Mouse (Mus musculus): Measurements from ENCODE around the gene Yipf1. TPM values are rescaled to one million over a fixed set of nuclear protein-coding genes. Genes with fewer than 3 reads are reported as not detected.

Yipf1 gene
- 54.3 and 60.2 TPM in 2 replicates for polyA plus RNA-seq (2014; fragmentation: Nextera tagmentation; extraction: Ambion mirVana)

GRCm38 (mm10) chr4:107313690-107314478, at the start of gene Yipf1:
Gene Yipf1 (plus strand): TSS chr4:107314363.
- 0 out of 2 replicates have a peak, but pooled peaks cover 12% of the 10 kb centered on the region for H3K36me3 ChIP-seq (ENCODE audit: control insufficient read depth, insufficient read depth, low read length)
- peak within 1 kb of the TSS; percentile 71 for H3K4me3 ChIP-seq (ENCODE audit: low read depth, low read length)
- H3K9ac ChIP-seq (ENCODE audit: low read length) = peak within 1 kb of the TSS; percentile 56
- WGBS = under 1% methylated on average over 29 of the region's 29 CpGs
- peak within 1 kb of the TSS; percentile 48; the same call in 1 of the 2 replicates for H3K27ac ChIP-seq (ENCODE audit: low read depth)
- H3K27me3 ChIP-seq (replicated peaks; ENCODE audit: control insufficient read depth, insufficient read depth, low read length) = no peaks in the 10 kb centered on the region
- DNase-seq (ENCODE audit: low spot score) (peak; percentile 88), ATAC-seq (replicated peaks; ENCODE audit: low FRiP score, low TSS enrichment, low read depth) (peak; percentile 93)
- H3K9me3 ChIP-seq (ENCODE audit: control insufficient read depth, low read length) = peaks cover 2% of the 10 kb centered on the region; the same call in 1 of the 2 replicates
- H3K4me2 ChIP-seq (ENCODE audit: low read length) = peak within 1 kb of the TSS; percentile 94
- H3K4me1 ChIP-seq (replicated peaks; ENCODE audit: control insufficient read depth, insufficient read depth, low read length) = peaks cover 9% of the 10 kb centered on the region

GRCm38 (mm10) chr4:107273683-107274082, 40.5 kb upstream of the Yipf1 start:
- Histone ChIP-seq H3K9ac (ENCODE audit: low read length) (no peak overlapping the region), H3K4me3 (ENCODE audit: low read depth, low read length) (no peak overlapping the region), H3K4me2 (ENCODE audit: low read length) (no peak overlapping the region), H3K36me3 (ENCODE audit: control insufficient read depth, insufficient read depth, low read length) (peaks cover 16% of the 10 kb centered on the region; the same call in 1 of the 2 replicates), H3K27me3 (replicated peaks; ENCODE audit: control insufficient read depth, insufficient read depth, low read length) (no peaks in the 10 kb centered on the region), H3K9me3 (ENCODE audit: control insufficient read depth, low read length) (no peaks in the 10 kb centered on the region), H3K4me1 (replicated peaks; ENCODE audit: control insufficient read depth, insufficient read depth, low read length) (no peaks in the 10 kb centered on the region), H3K27ac (ENCODE audit: low read depth) (no peak overlapping the region)
- WGBS = 78% methylated on average over 4 of the region's 4 CpGs
- DNase-seq (ENCODE audit: low spot score) (no peak), ATAC-seq (replicated peaks; ENCODE audit: low FRiP score, low TSS enrichment, low read depth) (no peak)

- ATAC-seq (replicated peaks; ENCODE audit: low FRiP score, low TSS enrichment, low read depth) (no peak), DNase-seq (ENCODE audit: low spot score) (no peak)
- Histone ChIP-seq H3K9me3 (ENCODE audit: control insufficient read depth, low read length) (no peaks in the 10 kb centered on the region), H3K9ac (ENCODE audit: low read length) (no peak overlapping the region), H3K4me3 (ENCODE audit: low read depth, low read length) (no peak overlapping the region), H3K27me3 (replicated peaks; ENCODE audit: control insufficient read depth, insufficient read depth, low read length) (no peaks in the 10 kb centered on the region), H3K36me3 (ENCODE audit: control insufficient read depth, insufficient read depth, low read length) (peaks cover 16% of the 10 kb centered on the region; the same call in 1 of the 2 replicates), H3K27ac (ENCODE audit: low read depth) (no peak overlapping the region), H3K4me2 (ENCODE audit: low read length) (no peak overlapping the region), H3K4me1 (replicated peaks; ENCODE audit: control insufficient read depth, insufficient read depth, low read length) (no peaks in the 10 kb centered on the region)
- 61% methylated on average over 5 of the region's 5 CpGs for WGBS
Observed at GRCm38 (mm10) chr4:107274511-107274910, 39.7 kb upstream of the Yipf1 start.

GRCm38 (mm10) chr4:107278188-107278707, 35.9 kb upstream of the Yipf1 start:
- no peak overlapping the region for H3K4me2 ChIP-seq (ENCODE audit: low read length)
- H3K27ac ChIP-seq (ENCODE audit: low read depth) = no peak overlapping the region
- H3K4me1 ChIP-seq (replicated peaks; ENCODE audit: control insufficient read depth, insufficient read depth, low read length) = no peaks in the 10 kb centered on the region
- WGBS = 24% methylated on average over 8 of the region's 8 CpGs
- H3K9me3 ChIP-seq (ENCODE audit: control insufficient read depth, low read length) = no peaks in the 10 kb centered on the region
- no peaks in the 10 kb centered on the region for H3K27me3 ChIP-seq (replicated peaks; ENCODE audit: control insufficient read depth, insufficient read depth, low read length)
- H3K36me3 ChIP-seq (ENCODE audit: control insufficient read depth, insufficient read depth, low read length) = peaks cover 17% of the 10 kb centered on the region
- no peak for DNase-seq (ENCODE audit: low spot score)
- no peak for ATAC-seq (replicated peaks; ENCODE audit: low FRiP score, low TSS enrichment, low read depth)
- H3K4me3 ChIP-seq (ENCODE audit: low read depth, low read length) = no peak overlapping the region
- no peak overlapping the region for H3K9ac ChIP-seq (ENCODE audit: low read length)

GRCm38 (mm10) chr4:107280843-107281475, 33.2 kb upstream of the Yipf1 start:
- Histone ChIP-seq H3K27ac (ENCODE audit: low read depth) (no peak overlapping the region), H3K9me3 (ENCODE audit: control insufficient read depth, low read length) (no peaks in the 10 kb centered on the region), H3K4me2 (ENCODE audit: low read length) (no peak overlapping the region), H3K9ac (ENCODE audit: low read length) (no peak overlapping the region), H3K4me1 (replicated peaks; ENCODE audit: control insufficient read depth, insufficient read depth, low read length) (no peaks in the 10 kb centered on the region), H3K27me3 (replicated peaks; ENCODE audit: control insufficient read depth, insufficient read depth, low read length) (no peaks in the 10 kb centered on the region), H3K36me3 (ENCODE audit: control insufficient read depth, insufficient read depth, low read length) (peaks cover 6% of the 10 kb centered on the region; the same call in 1 of the 2 replicates), H3K4me3 (ENCODE audit: low read depth, low read length) (no peak overlapping the region)
- no peak for ATAC-seq (replicated peaks; ENCODE audit: low FRiP score, low TSS enrichment, low read depth)
- no peak for DNase-seq (ENCODE audit: low spot score)
- WGBS = 79% methylated on average over 7 of the region's 7 CpGs

GRCm38 (mm10) chr4:107285446-107286200, 28.5 kb upstream of the Yipf1 start:
- H3K9me3 ChIP-seq (ENCODE audit: control insufficient read depth, low read length) = no peaks in the 10 kb centered on the region
- no peaks in the 10 kb centered on the region for H3K36me3 ChIP-seq (ENCODE audit: control insufficient read depth, insufficient read depth, low read length)
- ATAC-seq (replicated peaks; ENCODE audit: low FRiP score, low TSS enrichment, low read depth) (no peak), DNase-seq (ENCODE audit: low spot score) (no peak)
- H3K27ac ChIP-seq (ENCODE audit: low read depth) = no peak overlapping the region
- 61% methylated on average over 3 of the region's 3 CpGs for WGBS
- H3K4me3 ChIP-seq (ENCODE audit: low read depth, low read length) = no peak overlapping the region
- H3K4me2 ChIP-seq (ENCODE audit: low read length) = no peak overlapping the region
- H3K27me3 ChIP-seq (replicated peaks; ENCODE audit: control insufficient read depth, insufficient read depth, low read length) = no peaks in the 10 kb centered on the region
- H3K4me1 ChIP-seq (replicated peaks; ENCODE audit: control insufficient read depth, insufficient read depth, low read length) = no peaks in the 10 kb centered on the region
- no peak overlapping the region for H3K9ac ChIP-seq (ENCODE audit: low read length)

GRCm38 (mm10) chr4:107286386-107286785, 27.8 kb upstream of the Yipf1 start:
- Histone ChIP-seq H3K4me1 (replicated peaks; ENCODE audit: control insufficient read depth, insufficient read depth, low read length) (no peaks in the 10 kb centered on the region), H3K27ac (ENCODE audit: low read depth) (no peak overlapping the region), H3K36me3 (ENCODE audit: control insufficient read depth, insufficient read depth, low read length) (no peaks in the 10 kb centered on the region), H3K4me2 (ENCODE audit: low read length) (no peak overlapping the region), H3K27me3 (replicated peaks; ENCODE audit: control insufficient read depth, insufficient read depth, low read length) (no peaks in the 10 kb centered on the region), H3K9ac (ENCODE audit: low read length) (no peak overlapping the region), H3K9me3 (ENCODE audit: control insufficient read depth, low read length) (no peaks in the 10 kb centered on the region), H3K4me3 (ENCODE audit: low read depth, low read length) (no peak overlapping the region)
- 94% methylated on average over 8 of the region's 8 CpGs for WGBS
- ATAC-seq (replicated peaks; ENCODE audit: low FRiP score, low TSS enrichment, low read depth) (no peak), DNase-seq (ENCODE audit: low spot score) (no peak)

GRCm38 (mm10) chr4:107287517-107287916, 26.6 kb upstream of the Yipf1 start:
- WGBS = 73% methylated on average over 2 of the region's 2 CpGs

More at GRCm38 (mm10) chr4:107287517-107287916, 26.6 kb upstream of the Yipf1 start:
- Histone ChIP-seq H3K36me3 (ENCODE audit: control insufficient read depth, insufficient read depth, low read length) (no peaks in the 10 kb centered on the region), H3K27ac (ENCODE audit: low read depth) (no peak overlapping the region), H3K27me3 (replicated peaks; ENCODE audit: control insufficient read depth, insufficient read depth, low read length) (no peaks in the 10 kb centered on the region), H3K9ac (ENCODE audit: low read length) (no peak overlapping the region), H3K4me2 (ENCODE audit: low read length) (no peak overlapping the region), H3K9me3 (ENCODE audit: control insufficient read depth, low read length) (no peaks in the 10 kb centered on the region), H3K4me1 (replicated peaks; ENCODE audit: control insufficient read depth, insufficient read depth, low read length) (no peaks in the 10 kb centered on the region), H3K4me3 (ENCODE audit: low read depth, low read length) (no peak overlapping the region)
- ATAC-seq (replicated peaks; ENCODE audit: low FRiP score, low TSS enrichment, low read depth) (no peak), DNase-seq (ENCODE audit: low spot score) (no peak)
